Mouse (Mus musculus) heart, adult 9 months (tissue): Measurements from ENCODE around the gene Nkapd1.
"Not testable (repeated sequence)": the region's sequence is repeated elsewhere in the genome, so short reads cannot be mapped to it uniquely, and the experiment has no call there.

Experiments used
- DNase-seq, 2 experiments: peaks; one replicate each; pipeline ENCODE4 v3.0.0; 2022; ENCODE audit warnings: low spot score in 2 of 2

The Nkapd1 gene

GRCm38 (mm10) chr9:50616766-50617603, at the start of gene Nkapd1, which contains the start of gene Pih1d2:
TSS of gene Nkapd1 (minus strand) at chr9:50617464.
TSS of gene Pih1d2 (plus strand) at chr9:50617321.
- DNase-seq = peak; percentile 84 to 92

GRCm38 (mm10) chr9:50666442-50666841, 49.2 kb upstream of the Nkapd1 start:
- DNase-seq = no peak

GRCm38 (mm10) chr9:50664826-50665225, 47.6 kb upstream of the Nkapd1 start:
- DNase-seq = no peak

GRCm38 (mm10) chr9:50660431-50660830, 43.2 kb upstream of the Nkapd1 start:
- peak; percentile 24 to 35 for DNase-seq

- peak; percentile 90 to 93 for DNase-seq
These were observed 42.3 kb upstream of the Nkapd1 start, which contains the start of gene Dlat for GRCm38 (mm10) chr9:50659392-50660217. TSS of gene Dlat (minus strand) at chr9:50659780.

- no peak for DNase-seq
These were observed 41.7 kb upstream of the Nkapd1 start for GRCm38 (mm10) chr9:50658941-50659388.

- DNase-seq = no peak
These were observed 41.1 kb upstream of the Nkapd1 start for GRCm38 (mm10) chr9:50658391-50658790.

GRCm38 (mm10) chr9:50650503-50650902, 33.2 kb upstream of the Nkapd1 start:
- no peak for DNase-seq

- no peak for DNase-seq
These were observed 29.6 kb upstream of the Nkapd1 start for GRCm38 (mm10) chr9:50646826-50647370.

GRCm38 (mm10) chr9:50634270-50634669, 17.0 kb upstream of the Nkapd1 start:
- DNase-seq = no peak

- DNase-seq = no peak
These were observed 15.8 kb upstream of the Nkapd1 start for GRCm38 (mm10) chr9:50633059-50633458.

GRCm38 (mm10) chr9:50632016-50632688, 14.9 kb upstream of the Nkapd1 start:
- DNase-seq = no peak

GRCm38 (mm10) chr9:50630903-50631302, 13.6 kb upstream of the Nkapd1 start:
- DNase-seq = not testable (repeated sequence)

GRCm38 (mm10) chr9:50617794-50618330, 598 bp upstream of the Nkapd1 start:
- DNase-seq = no peak

- DNase-seq = no peak
These were observed 1.1 kb downstream of the Nkapd1 start for GRCm38 (mm10) chr9:50616161-50616560.

- DNase-seq = no peak
These were observed 5.1 kb downstream of the Nkapd1 start for GRCm38 (mm10) chr9:50612115-50612514.

GRCm38 (mm10) chr9:50604338-50604737, 12.9 kb downstream of the Nkapd1 start:
- no peak for DNase-seq

- DNase-seq = no peak
These were observed 13.3 kb downstream of the Nkapd1 start for GRCm38 (mm10) chr9:50603998-50604324.

GRCm38 (mm10) chr9:50603189-50603997, 13.9 kb downstream of the Nkapd1 start, which contains the start of the genes Sdhd and Timm8b:
TSS of gene Sdhd (minus strand) at chr9:50603812.
TSS of gene Timm8b (plus strand) at chr9:50603910.
- peak; percentile 92 to 95 for DNase-seq
